Mouse (Mus musculus): ENCODE results near the gene Ptcd2.
A peak's percentile ranks its signal among the peaks of the same experiment; 100 is the strongest.

The Ptcd2 gene

DNA sequence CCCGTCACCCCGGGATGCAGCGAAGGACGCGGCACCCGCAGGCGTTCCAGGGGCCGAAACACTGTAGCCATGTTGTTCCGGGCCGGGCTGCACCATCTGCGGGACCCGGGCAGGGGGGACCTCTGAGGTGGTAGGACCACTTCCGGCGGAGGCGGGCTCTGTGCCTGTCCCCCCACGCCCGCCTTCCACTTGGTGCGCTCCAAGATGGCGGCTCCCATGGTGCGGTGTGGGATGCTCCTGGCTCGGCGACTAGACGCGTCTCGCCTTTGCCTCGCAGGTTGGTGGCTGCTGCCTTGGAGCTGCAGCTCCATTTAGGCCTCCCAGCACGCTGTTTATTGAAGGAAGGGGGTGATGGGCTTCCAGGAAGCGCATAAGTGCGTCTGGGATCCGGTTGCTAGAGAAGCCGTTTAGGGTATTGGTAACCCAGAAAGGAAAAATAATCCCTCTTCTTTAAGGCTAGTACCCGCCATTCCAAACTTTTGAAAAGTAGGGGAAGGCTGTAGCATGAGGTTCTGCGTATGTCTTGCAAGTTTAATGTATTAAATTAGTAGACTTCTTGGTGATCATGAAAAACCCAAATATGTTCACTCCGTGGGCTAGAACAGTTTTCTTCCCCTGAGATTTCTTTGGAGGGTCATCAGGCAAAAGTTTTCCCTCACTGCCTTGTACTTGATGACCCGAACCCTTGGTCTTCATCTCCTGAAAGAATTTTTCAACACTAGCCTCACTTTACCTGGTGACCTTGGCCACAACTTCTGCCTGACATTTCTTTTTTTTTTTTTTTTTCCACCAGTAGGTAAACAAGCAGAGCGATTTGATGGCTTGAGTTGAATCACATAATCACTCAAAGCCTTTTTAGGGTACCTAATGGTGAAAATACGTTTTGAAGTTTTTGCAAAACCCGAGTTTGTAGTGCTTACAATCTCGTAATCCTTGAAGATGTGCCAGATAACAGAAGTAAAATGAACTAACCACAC, at the start of gene Ptcd2, which contains the start of gene Mrps27:
TSS of gene Ptcd2 (minus strand) at position 107 of the 977 bp plus-strand sequence.
TSS of gene Mrps27 (plus strand) at position 188 of the 977 bp plus-strand sequence.
- peak; percentile 97 for DNase-seq

DNA sequence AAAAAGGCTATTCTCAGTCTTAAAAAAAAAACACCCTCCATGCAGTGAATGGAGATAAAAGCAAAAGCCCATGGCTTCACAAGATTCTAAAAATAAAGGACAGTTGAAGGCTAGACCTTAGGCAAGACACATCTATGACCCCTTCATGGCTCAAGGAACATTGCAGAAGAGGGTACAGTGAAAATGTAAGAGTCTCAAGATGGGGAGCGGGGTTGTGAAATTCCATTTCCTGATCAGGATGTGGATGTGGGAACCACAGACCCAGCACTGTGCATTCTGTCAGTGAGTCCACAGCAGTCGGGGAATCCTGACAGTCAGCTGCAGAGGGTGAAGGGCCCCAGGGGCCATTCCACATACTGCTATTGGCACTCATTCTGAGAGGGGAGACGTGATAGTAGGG, 48.6 kb upstream of the Ptcd2 start:
- no peak for DNase-seq

DNA sequence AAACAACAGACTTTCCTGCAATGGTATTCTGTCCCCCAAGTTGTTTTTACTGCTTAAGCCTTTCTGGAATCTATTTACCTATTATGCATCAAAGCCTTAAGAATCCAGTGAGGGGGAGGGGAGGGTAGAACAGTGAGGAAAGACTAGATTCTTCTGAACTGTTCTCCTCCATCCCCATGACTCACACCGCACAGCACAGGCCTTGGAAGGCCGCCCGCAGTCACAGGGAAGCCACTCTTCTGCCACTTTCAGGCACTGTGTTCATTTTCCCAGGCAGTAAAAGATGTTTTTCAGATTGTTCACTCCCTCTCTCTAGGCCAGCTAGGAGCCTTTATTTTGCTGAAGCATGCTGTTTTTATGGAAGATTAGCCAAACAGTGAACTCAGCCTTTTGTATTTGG, 46.9 kb upstream of the Ptcd2 start:
- DNase-seq, result peak; percentile 20

DNA sequence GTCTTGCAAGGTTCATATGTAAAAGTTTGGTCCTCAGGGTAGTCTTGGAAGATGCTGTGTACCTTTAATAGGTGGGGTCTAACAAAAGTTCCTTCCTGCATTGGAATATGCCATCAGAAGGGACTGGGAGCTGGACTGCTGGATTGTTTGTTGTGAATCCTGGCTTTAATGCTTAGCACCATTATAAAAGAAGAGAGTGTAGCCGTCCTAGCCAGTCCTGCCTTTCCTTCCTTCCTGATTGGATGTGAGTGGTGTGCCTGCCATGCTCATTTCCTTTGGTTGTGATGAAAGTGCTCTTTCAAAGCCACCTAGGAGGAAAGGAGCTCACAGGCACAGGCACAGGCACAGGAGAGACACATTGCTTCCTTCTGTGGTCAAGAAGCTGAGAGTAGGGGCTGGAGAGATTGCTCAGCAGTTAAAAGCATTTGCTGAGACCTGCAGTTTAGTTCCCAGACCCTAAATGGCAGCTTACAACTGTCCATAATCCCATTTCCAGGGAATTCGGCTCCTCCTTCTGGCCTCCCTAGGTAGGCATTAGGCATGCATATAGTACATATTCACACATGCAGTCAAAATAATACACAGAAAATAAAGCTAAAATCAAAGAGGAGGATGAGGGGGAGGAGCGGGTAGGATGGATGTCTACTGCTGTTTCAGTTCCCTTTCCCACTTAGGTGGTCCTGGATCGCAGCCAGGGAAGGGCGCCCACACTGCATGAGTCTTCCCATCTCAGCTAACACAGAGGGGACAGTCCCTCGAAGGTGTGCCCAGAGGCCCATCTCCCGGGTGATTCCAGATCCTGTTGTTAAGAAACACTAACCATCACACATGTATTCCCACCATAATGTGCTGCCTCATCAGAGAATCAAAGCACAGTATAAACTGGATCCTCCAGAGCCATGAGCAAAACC, 43.7 kb upstream of the Ptcd2 start:
- no peak for DNase-seq

DNA sequence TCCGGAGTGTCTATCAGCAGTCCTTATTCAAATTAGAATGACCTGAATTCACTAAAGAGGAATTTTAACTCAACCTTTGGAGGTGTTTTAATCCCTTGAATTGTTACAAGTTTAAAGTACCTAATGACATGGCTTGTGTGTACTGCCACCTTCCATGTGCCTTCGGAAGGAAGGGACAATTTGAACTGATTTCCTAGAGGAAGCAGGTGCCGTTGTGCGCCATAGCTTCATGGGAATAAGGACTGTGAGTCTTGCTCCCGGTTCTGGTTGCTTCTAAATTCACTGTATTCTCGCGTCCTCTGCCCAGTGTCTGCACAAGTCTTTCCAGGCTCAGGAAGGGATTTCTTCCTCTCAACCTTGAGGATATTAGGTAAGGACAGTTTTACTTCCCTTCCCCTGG, 41.8 kb upstream of the Ptcd2 start:
- DNase-seq, result no peak

DNA sequence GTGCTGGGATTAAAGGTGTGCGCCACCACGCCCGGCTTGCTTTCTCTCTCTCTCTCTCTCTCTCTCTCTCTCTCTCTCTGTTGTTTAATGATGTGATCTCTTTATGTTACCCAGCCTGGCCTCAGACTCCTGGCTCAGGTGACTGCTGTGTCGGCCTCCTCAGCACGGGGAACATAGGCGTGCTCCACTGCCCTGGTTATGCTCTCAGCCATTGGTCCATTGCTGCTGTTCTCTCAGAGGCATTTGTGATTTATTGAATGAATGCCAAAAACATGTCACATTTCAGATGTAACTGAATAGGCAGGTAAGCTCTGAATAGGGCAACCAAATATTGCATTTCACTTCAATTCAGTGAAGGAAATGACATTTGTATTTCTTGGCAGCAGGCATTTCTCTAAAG, 41.4 kb upstream of the Ptcd2 start:
- no peak for DNase-seq

DNA sequence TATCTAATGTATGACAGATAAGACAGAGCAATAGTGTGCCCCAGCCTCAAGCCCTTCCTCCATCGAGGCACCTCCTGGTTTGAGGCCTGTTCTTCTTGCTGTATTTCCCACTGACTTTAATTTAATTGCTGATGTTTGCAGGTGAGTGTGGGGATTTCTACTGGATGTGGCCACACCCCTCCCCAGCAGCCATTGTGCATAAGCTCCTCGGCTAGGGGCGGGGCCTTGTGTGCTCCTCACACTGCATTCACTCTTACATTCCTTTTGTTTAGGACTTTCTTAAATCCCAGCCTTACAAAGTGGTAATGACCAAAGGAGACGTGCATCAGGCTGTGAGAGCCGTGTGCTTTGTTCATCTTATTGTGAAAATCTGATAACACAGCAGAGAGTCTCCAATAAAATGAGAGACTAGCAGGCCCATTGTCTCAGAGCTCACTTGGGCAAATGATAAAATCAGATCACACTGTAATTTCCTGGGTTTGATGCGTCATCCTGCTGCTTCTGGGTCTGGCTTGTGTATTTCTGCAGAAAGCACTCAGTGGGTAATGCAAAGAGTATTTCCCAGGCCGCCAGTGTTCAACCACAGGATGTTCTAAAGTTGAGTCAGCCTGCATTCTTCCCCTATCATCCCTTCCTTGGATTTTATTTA, 40.2 kb upstream of the Ptcd2 start:
- no peak for DNase-seq

DNA sequence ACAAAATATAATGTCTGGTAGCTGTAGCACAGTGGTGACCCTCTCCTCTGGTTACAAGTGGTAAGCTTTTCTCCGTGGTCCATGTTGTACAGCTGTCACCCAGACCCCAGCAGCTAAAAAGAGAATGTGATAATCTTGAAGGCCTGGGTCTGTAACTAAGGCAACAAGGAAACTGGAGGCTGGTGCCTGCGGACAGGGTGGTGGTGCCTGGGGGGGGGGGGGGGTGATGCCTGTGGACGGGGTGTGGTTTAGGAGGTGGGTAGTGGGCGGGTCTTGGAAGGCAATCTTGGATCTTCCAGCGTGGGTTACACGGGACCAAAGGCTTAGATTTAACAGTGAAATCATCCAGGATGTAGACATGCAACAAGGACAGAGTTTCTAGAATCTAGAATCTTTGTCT, 37.9 kb upstream of the Ptcd2 start:
- DNase-seq, result no peak

DNA sequence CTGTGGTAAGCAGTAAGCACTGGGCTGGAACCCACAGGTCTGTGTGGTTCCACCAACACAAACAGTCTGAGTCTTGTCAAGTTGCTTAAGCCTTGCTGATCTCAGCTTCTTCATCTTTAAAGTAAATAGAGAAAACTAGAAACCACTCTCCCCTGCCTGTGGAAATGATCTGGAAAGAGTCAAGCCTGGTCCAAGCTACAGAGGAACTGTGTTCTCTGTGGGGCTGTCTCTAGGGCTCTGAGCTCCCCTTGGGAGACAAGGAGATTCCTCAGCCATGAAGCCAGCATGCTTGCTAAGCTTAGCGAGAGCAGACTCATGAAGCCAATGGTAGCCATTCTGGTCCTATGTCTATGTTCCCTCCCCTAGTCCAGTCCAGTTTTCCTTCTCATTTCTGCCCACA, 33.7 kb upstream of the Ptcd2 start:
- no peak for DNase-seq

DNA sequence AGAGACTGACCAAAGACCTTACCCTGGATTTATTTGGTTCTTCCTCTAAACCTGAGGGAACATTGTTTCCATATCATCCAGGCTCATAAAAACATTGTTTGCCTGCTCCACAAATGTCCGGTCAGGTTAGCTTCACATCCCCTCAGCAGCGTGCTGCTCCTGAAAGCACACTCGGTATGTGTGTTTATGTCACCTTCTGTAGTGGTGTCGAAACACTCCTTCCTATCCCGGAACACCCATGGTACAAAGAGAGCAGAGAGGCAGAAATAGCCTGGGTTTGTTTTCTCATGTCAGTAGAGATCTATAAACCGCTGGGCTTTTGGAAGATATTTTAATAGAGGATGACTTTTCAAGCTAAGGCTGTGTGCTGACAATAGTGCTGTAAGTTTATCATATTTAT, 32.5 kb upstream of the Ptcd2 start:
- DNase-seq, result no peak

DNA sequence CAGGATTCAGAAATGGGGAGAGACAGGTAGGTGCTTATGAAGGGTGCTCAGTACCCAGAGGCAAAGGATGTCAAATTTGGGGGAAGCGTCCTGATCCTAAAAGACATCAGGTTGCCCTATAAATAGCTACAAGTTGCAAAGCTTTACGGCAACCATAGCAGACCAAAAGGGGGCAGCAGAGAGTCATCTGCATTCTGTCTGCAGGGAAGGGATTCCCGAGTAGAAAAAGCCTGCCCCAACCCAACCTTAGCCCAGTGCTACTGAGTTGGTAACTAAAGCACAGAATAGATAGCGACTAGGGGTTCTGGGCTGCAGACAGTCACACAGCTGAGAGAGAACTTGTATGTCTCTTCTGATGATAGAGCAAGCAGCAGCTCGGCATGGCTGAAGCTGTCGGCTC, 31.0 kb upstream of the Ptcd2 start:
- peak; percentile 86 for DNase-seq

DNA sequence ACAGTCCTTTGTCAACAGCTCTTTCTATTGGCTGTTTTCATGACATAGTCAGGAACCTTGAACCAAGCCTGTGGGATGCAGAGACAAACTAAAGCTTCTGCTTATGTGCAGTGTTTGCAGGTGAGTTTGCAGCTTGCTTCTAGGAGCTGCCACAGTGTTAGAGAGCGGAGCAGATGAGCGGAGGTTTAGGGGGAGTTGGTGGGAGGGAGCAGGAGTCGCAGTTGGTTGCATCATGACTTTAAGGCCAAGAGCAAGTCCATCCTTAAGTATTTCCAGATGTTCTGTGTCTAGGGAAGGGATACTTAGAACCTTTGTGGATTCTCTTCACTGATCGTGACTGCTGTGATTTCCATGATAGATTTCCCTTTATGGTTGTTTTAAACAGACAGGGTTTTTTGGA, 29.7 kb upstream of the Ptcd2 start:
- no peak for DNase-seq

DNA sequence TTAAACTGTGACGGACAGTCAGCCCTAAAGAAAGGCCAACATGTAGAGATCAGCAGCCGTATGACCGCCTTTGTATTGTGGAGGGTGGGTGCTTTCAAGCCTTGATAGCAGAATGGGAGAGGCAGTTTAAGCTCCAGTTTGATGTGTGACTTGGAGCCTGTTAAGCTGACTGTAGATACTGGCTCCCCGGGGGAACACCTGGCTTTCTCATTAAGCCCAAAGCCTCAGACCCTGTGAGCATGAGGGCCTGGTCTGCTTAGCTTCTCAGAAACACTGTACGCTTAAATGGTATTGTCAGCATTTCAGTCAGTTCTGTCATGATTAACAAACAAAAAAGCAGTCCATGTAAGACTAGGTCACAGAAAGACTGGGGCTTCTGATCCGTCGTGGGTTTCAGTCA, 29.2 kb upstream of the Ptcd2 start:
- DNase-seq, result no peak

DNA sequence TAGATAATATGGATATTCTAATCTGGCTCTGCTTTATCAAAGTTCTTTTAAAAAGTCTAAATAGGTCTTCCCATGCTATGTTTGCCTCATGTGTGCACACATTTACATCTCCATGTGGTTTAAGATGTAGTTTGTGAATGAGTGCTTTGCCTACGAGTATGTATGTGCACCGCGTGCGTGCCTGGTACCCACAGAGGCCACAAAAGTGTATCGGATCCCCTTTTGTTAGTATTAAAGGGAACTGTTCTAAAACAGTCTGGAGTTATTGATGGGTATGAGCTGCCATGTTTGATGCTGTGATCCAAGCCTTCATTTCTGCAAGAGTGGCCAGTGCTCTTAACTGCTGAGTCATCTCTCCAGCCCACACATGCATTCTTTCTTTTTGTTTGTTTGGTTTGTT, 26.8 kb upstream of the Ptcd2 start:
- no peak for DNase-seq

DNA sequence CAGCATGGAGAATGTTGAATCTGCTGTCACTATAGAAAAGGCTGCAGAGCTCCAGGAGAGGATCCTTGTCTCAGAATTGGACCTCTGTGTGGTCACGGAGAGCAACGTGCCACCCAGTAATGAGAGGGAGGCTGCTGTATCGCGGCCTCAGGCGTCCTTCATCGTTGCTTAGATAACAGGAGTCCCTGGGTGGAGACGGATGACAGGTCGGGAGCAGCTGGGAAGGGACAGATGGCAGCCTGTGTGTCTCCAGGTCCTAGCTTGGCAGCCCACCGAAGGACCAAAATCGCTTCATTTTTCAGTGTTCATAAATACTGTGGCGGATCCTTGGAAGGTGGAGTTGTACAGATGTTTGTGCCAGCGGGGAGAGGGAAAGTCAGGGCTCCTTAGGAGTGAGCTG, 24.6 kb upstream of the Ptcd2 start:
- DNase-seq, result no peak

DNA sequence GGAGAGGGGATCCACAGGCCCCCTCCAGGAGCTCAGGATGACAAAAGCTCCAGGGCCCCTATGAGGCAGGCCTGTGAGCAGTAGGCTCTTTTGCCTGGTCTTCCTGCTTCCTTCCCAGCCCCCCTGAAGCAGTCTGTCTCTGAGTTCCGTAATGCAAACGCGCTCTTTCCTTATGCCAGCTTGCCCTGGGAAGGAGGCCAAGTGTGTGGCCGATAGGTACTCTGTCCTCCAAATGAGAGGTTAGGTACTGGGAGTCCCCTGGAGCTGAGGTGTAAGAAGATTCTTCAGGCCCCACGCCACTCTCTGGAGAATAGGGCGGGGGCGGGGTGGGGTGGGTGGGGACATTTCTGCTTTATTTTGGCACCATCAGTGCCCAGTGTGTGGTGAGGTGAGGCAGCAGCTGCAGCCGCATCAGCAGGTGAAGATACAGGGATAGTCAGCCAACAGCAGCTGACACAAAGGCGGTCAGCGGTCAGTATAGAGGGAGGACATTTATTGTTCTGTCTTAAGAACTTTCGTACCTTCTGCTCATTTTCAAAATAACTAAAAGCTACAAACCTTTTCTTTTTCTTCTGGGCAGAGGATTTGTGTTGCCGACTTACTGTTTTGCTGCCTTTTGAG, 23.2 kb upstream of the Ptcd2 start:
- no peak for DNase-seq

DNA sequence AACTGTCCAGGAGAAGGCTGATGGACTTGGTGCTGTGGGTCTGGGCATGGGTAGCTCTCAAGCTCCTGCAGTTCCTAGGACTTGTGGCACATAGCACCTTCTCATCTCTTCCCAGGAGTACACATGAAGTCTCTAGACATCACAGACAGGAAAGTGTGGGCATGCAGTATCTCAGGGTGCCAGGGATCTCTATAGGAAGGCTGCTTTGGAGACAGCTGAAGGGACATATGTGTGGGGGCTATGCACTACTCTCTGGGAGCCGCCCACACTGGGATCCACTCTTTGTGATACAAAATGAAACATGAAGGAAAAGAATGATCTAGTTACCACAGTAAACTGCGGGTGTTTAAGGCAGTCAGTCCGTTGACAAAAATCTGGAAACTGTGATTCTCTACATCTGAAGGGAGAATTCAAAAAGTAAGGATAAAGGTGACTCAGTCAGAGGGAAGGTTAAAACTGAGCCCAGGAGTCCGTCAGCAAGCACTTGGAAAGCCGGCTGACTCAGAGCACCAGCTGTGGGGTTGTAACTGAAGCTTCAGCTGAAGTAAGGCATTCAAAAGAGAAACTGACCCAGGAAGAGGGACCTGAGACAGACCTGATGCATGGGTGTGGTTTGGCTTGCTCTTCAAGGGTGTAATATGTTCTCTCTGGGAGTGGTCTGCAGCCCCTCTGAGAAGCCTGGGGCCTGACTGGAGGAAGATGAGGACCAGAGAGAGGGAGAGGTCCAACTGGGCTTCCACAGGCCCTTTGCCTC, 22.1 kb upstream of the Ptcd2 start:
- no peak for DNase-seq

DNA sequence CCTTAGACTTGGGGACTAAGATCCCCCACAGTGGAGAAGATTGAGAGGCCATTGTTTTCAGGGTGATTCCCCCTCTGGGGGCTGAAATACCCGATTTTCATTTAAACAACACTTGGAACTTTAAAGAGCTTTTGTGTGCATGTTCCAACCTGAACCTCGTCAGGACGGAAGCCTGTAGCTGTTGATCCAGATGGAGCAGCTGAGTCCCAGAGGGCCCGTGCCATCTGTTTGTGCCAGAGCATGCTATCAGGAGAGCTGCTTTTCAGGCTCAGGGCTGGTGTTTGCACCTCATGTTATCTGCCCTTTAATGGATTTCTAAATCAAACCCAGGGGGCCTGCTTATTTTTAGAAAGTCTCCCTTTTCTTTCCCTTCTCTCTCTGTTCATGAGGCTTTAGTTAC, 19.4 kb upstream of the Ptcd2 start:
- DNase-seq, result no peak

DNA sequence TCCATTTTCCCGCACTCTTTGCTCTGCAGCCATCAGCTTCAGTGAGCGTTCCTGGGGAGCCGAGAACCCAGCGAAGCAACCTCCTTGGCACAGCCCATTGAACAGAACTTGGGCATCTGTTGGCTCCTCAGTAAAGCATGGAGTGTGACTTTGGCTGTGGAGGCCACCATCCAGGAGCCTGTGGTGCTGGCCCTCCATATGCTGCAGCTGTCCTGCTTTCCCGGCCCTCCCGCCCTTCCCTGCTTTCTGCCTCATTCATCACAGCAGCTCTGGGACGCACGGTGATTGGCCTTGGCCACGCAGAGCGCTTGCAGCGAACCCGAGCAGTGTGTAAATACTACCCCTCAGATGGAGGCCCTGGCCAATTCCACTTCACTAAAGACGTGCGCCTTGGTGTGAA, 14.4 kb upstream of the Ptcd2 start:
- DNase-seq, result no peak

DNA sequence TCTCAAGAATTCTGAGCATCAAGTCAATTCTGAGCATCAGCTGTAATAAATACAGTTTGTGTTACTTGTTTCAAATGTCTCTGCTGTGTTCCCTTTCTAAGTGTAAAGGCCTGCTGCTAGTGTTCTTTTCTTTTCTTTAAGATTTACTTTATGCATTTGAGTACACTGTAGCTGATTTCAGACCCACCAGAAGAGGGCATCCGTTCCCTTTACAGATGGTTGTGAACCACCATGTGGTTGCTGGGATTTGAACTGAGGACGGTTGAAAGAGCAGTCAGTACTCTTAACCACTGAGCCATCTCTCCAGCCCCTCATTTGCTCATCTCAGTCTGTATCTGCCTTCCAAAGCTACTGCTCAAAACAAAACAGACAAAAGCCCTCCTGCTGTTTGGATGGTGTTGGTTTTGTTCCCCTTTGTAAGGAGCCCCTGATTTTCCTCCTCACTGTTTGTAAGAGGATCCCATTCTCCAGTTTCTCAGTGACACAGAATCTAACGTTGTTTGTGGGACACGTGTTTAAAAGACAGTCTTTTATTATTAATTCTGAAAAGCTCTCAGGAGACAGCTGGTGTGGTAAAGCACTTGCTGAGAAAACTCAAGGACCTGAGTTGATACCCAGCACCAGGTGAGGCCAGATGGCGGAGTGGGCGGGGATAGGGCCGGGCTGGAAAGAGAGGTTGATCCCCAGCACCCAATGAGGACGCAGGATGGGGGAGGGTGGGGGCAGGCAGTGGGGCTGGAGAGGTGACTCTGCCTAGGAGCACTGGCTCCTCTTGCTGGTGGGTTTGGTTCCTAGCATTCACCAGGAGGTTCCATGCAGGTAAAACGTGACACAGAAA, 12.1 kb upstream of the Ptcd2 start:
- no peak for DNase-seq

DNA sequence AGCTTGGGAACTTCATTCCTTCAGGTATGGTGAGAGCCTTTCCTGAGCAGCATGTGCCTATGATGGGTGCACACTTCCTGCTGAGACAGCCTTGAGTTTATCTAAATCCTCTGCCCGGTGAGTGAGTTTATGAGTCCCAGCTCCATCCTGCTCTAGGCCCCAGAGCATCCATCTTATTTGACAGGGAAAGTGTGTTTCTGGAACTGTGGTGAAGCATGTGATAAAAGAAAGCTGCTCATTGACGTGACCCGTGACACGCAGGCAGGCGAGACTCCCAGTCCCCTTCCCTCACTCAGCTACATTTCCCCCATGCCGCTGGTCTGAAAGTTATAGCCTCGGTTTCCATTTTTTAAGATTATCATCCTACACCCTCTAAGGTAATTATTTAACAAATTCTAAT, 11.4 kb upstream of the Ptcd2 start:
- DNase-seq, result no peak
